Comparison of ENCODE assay signal across 14 mouse cellular contexts in genomic region chr2:93091679-93092078, GRCm38 (mm10). TPM values are rescaled to one million over a fixed set of nuclear protein-coding genes. Genes with fewer than 3 reads are reported as not detected.
DNase-seq lines count a peak whose midpoint lies in the region; ATAC-seq and TF ChIP-seq lines count a peak whose summit lies in the region.
"Had no signal": no experiment of that assay in that cellular context is flagged by ENCODE, and none has a peak within 500 bp of the region (broad histone marks: within the 10 kb centered on the region; RNA-seq: fewer than 3 reads in every experiment).

No protein-coding gene starts in this region.

- no peak for TF ChIP-seq EP300 in liver, postnatal 0 days (IDR thresholded peaks at IDR 0.05; ENCODE audit: low read depth)

- H3K27me3 ChIP-seq in forebrain, embryonic 13.5 days = no peaks in the 10 kb centered on the region
- H3K27me3 ChIP-seq in hindbrain, embryonic 16.5 days (replicated peaks; ENCODE audit: control insufficient read depth, insufficient read depth, low read length) = no peaks in the 10 kb centered on the region
- no peaks in the 10 kb centered on the region for H3K27me3 ChIP-seq in neural tube, embryonic 13.5 days
- 0 out of 2 replicates have a peak, but pooled peaks cover 4% of the 10 kb centered on the region for H3K27me3 ChIP-seq in liver, postnatal 0 days (ENCODE audit: insufficient read depth, low read length)
- H3K27me3 ChIP-seq: intestine, embryonic 15.5 days had no signal

- peak; percentile 22 to 54 for DNase-seq in layer of hippocampus, postnatal 14 days (ENCODE audit: low spot score in 2 of 2)
- DNase-seq in layer of hippocampus, postnatal 36 days = no peak
- DNase-seq in gastrocnemius, postnatal 4 days (ENCODE audit: low spot score in 2 of 2) = no peak
- no peak for DNase-seq in Muller cell, postnatal 12 days (ENCODE audit: inconsistent ontology term)
- no peak for DNase-seq in liver, postnatal 0 days
- DNase-seq: adrenal gland, postnatal 14 days; heart, adult 18-20 months; right cerebral cortex, postnatal 14 days; thymus, postnatal 14 days had no signal

- H3K4me1 ChIP-seq in forebrain, embryonic 13.5 days = peaks cover 31% of the 10 kb centered on the region
- peaks cover 5% of the 10 kb centered on the region; the same call in 1 of the 2 replicates for H3K4me1 ChIP-seq in hindbrain, embryonic 16.5 days (ENCODE audit: control insufficient read depth, insufficient read depth, low read depth, low read length)
- H3K4me1 ChIP-seq in neural tube, embryonic 13.5 days (replicated peaks) = peaks cover 26% of the 10 kb centered on the region
- no peaks in the 10 kb centered on the region for H3K4me1 ChIP-seq in liver, postnatal 0 days (ENCODE audit: insufficient read depth)

- H3K9ac ChIP-seq in forebrain, embryonic 13.5 days = no peak overlapping the region
- no peak overlapping the region for H3K9ac ChIP-seq in hindbrain, embryonic 16.5 days (ENCODE audit: low read depth, low read length)
- no peak overlapping the region; the same call in 1 of the 2 replicates for H3K9ac ChIP-seq in neural tube, embryonic 13.5 days
- H3K9ac ChIP-seq in liver, postnatal 0 days (replicated peaks) = no peak overlapping the region
- H3K9ac ChIP-seq: intestine, embryonic 15.5 days had no signal

- WGBS in forebrain, embryonic 13.5 days = 20% methylated on average over 2 of the region's 2 CpGs
- WGBS in hindbrain, embryonic 16.5 days = 15% methylated on average over 2 of the region's 2 CpGs
- 3% methylated on average over 2 of the region's 2 CpGs for WGBS in neural tube, embryonic 13.5 days
- 62% methylated on average over 2 of the region's 2 CpGs for WGBS in liver, postnatal 0 days (ENCODE audit: insufficient replicate concordance)

- peak; percentile 34 for ATAC-seq in forebrain, embryonic 13.5 days
- peak; percentile 68 for ATAC-seq in hindbrain, embryonic 16.5 days
- peak; percentile 82 for ATAC-seq in neural tube, embryonic 13.5 days (ENCODE audit: low read depth)
- ATAC-seq in liver, postnatal 0 days = no peak
- ATAC-seq: intestine, embryonic 15.5 days had no signal

- no peaks in the 10 kb centered on the region for H3K36me3 ChIP-seq in forebrain, embryonic 13.5 days (ENCODE audit: poor library complexity, severe bottlenecking)
- no peaks in the 10 kb centered on the region for H3K36me3 ChIP-seq in hindbrain, embryonic 16.5 days (ENCODE audit: control insufficient read depth, insufficient read depth, low read length)
- no peaks in the 10 kb centered on the region for H3K36me3 ChIP-seq in neural tube, embryonic 13.5 days
- H3K36me3 ChIP-seq in liver, postnatal 0 days (replicated peaks; ENCODE audit: insufficient read depth, low read length) = no peaks in the 10 kb centered on the region
- H3K36me3 ChIP-seq: intestine, embryonic 15.5 days had no signal

- H3K9me3 ChIP-seq in forebrain, embryonic 13.5 days (replicated peaks) = no peaks in the 10 kb centered on the region
- no peaks in the 10 kb centered on the region for H3K9me3 ChIP-seq in hindbrain, embryonic 16.5 days (ENCODE audit: control insufficient read depth, low read length)
- H3K9me3 ChIP-seq in neural tube, embryonic 13.5 days = no peaks in the 10 kb centered on the region
- no peaks in the 10 kb centered on the region for H3K9me3 ChIP-seq in liver, postnatal 0 days (ENCODE audit: low read length)
- H3K9me3 ChIP-seq: intestine, embryonic 15.5 days had no signal

- H3K4me2 ChIP-seq in forebrain, embryonic 13.5 days = no peak overlapping the region
- no peak overlapping the region for H3K4me2 ChIP-seq in hindbrain, embryonic 16.5 days (ENCODE audit: low read length)
- no peak overlapping the region for H3K4me2 ChIP-seq in neural tube, embryonic 13.5 days
- no peak overlapping the region for H3K4me2 ChIP-seq in liver, postnatal 0 days (ENCODE audit: low read depth, low read length)
- H3K4me2 ChIP-seq: intestine, embryonic 15.5 days had no signal

- H3K4me3 ChIP-seq in forebrain, embryonic 13.5 days = no peak overlapping the region
- H3K4me3 ChIP-seq in hindbrain, embryonic 16.5 days (ENCODE audit: low read length) = no peak overlapping the region
- no peak overlapping the region for H3K4me3 ChIP-seq in neural tube, embryonic 13.5 days
- H3K4me3 ChIP-seq in liver, postnatal 0 days (ENCODE audit: low read depth, low read length) = no peak overlapping the region
- H3K4me3 ChIP-seq: intestine, embryonic 15.5 days; myocyte had no signal

- no peak for TF ChIP-seq CTCF in liver, postnatal 0 days (IDR thresholded peaks at IDR 0.05; ENCODE audit: low read depth)

- H3K27ac ChIP-seq in forebrain, embryonic 13.5 days = peak overlapping the region; percentile 22; the same call in 1 of the 2 replicates
- H3K27ac ChIP-seq in hindbrain, embryonic 16.5 days (ENCODE audit: low read depth, low read length) = no peak overlapping the region
- peak overlapping the region; percentile 74 for H3K27ac ChIP-seq in neural tube, embryonic 13.5 days (replicated peaks)
- H3K27ac ChIP-seq in liver, postnatal 0 days (ENCODE audit: low read depth) = no peak overlapping the region
- H3K27ac ChIP-seq: intestine, embryonic 15.5 days had no signal

RNA-seq across cellular contexts. Expression of gene Prdm11, which starts 45.7 kb away (rescaled TPM):
- total RNA-seq in layer of hippocampus, postnatal 14 days (2021) = 10 to 100 TPM; 24.7 to 29.7 TPM
- 10 to 100 TPM; 25.7 to 30.1 TPM for total RNA-seq in layer of hippocampus, postnatal 36 days (2021)
- 1.4 and 1.9 TPM in 2 replicates for polyA plus RNA-seq in forebrain, embryonic 13.5 days (2015; fragmentation: Nextera tagmentation; extraction: Ambion mirVana)
- polyA plus RNA-seq in hindbrain, embryonic 16.5 days (2015; fragmentation: Nextera tagmentation; extraction: Ambion mirVana) = 1.9 and 2.3 TPM in 2 replicates
- polyA plus RNA-seq in neural tube, embryonic 13.5 days (2015; fragmentation: Nextera tagmentation; extraction: Ambion mirVana) = 1.8 and 2.2 TPM in 2 replicates
- total RNA-seq in gastrocnemius, postnatal 4 days (2021) = 1 to 10 TPM; 6.7 TPM
- 0.86 and 1.2 TPM in 2 replicates for polyA plus RNA-seq in liver, postnatal 0 days (2015; fragmentation: Nextera tagmentation; extraction: Ambion mirVana)

Comparison
In these comparisons a context has a peak if more than half of its experiments do, and no peak if none do; other contexts are left out.
1. DNase-seq: peak in layer of hippocampus, postnatal 14 days (2 of 2); none in layer of hippocampus, postnatal 36 days (0 of 2), gastrocnemius, postnatal 4 days (0 of 2), Muller cell, postnatal 12 days (single experiment) and liver, postnatal 0 days (single experiment).
2. H3K27ac ChIP-seq: peak in forebrain, embryonic 13.5 days (single experiment) and neural tube, embryonic 13.5 days (single experiment); none in hindbrain, embryonic 16.5 days (single experiment) and liver, postnatal 0 days (single experiment).